ENCODE assay signal across 23 mouse cellular contexts in genomic region chr3:89883582-89884041, GRCm38 (mm10). TPM values are rescaled to one million over a fixed set of nuclear protein-coding genes. Genes with fewer than 3 reads are reported as not detected.
DNase-seq lines count a peak whose midpoint lies in the region; ATAC-seq and TF ChIP-seq lines count a peak whose summit lies in the region.
"Had no signal": no experiment of that assay in that cellular context is flagged by ENCODE, and none has a peak within 500 bp of the region (broad histone marks: within the 10 kb centered on the region; RNA-seq: fewer than 3 reads in every experiment).

No protein-coding gene starts in this region.

- no peak overlapping the region for H3K4me2 ChIP-seq in heart, postnatal 0 days (ENCODE audit: low read depth, low read length)
- H3K4me2 ChIP-seq in CH12.LX (ENCODE audit: insufficient read depth, low read depth, poor library complexity, severe bottlenecking), result peak overlapping the region; percentile 31
- H3K4me2 ChIP-seq in liver, embryonic 15.5 days, result 0 out of 2 replicates have a peak overlapping the region, but pooled peaks have one; percentile 25
- H3K4me2 ChIP-seq: embryonic facial prominence, embryonic 12.5 days; hindbrain, embryonic 13.5 days; lung, embryonic 15.5 days; neural tube, embryonic 13.5 days had no signal

- no peaks in the 10 kb centered on the region for H3K36me3 ChIP-seq in heart, postnatal 0 days (replicated peaks; ENCODE audit: control insufficient read depth, insufficient read depth, low read length)
- H3K36me3 ChIP-seq in CH12.LX (replicated peaks in 1 of 2; ENCODE audit: control insufficient read depth in 1 of 2, insufficient read depth in 1 of 2, low read length in 1 of 2), result peaks cover 3 to 15% of the 10 kb centered on the region in 2 experiments
- peaks cover 12% of the 10 kb centered on the region for H3K36me3 ChIP-seq in liver, embryonic 15.5 days (replicated peaks)
- H3K36me3 ChIP-seq: embryonic facial prominence, embryonic 12.5 days; hindbrain, embryonic 13.5 days; limb, embryonic 10.5 days; lung, embryonic 15.5 days; midbrain, embryonic 10.5 days; neural tube, embryonic 13.5 days had no signal

- TF ChIP-seq EP300 in heart, postnatal 0 days (IDR thresholded peaks at IDR 0.05; ENCODE audit: low read depth), result no peak
- peak; percentile 52; the same call in 1 of the 2 replicates for TF ChIP-seq EP300 in CH12.LX (IDR thresholded peaks at IDR 0.05; ENCODE audit: low read length)

- H3K79me2 ChIP-seq in CH12.LX (replicated peaks; ENCODE audit: control insufficient read depth, extremely low read depth, insufficient read depth, poor library complexity, severe bottlenecking), result no peaks in the 10 kb centered on the region

- dilution Hi-C loops in CH12.LX (cut with MboI; ENCODE audit: extremely low pct_ligation_motif_present, extremely low pct_unique_long_range_greater_than_20kb, low sequenced_read_pairs), result no loop called here

- in situ Hi-C loops in CH12.LX (cut with MboI; ENCODE audit: low pct_ligation_motif_present, low pct_unique_long_range_greater_than_20kb, low sequenced_read_pairs), result no loop called here

- H3K4me1 ChIP-seq in heart, postnatal 0 days (ENCODE audit: control insufficient read depth, insufficient read depth), result no peaks in the 10 kb centered on the region
- peaks cover 42 to 88% of the 10 kb centered on the region in 2 experiments for H3K4me1 ChIP-seq in CH12.LX (ENCODE audit: control insufficient read depth in 1 of 2, insufficient read depth in 2 of 2)
- peaks cover 64% of the 10 kb centered on the region for H3K4me1 ChIP-seq in liver, embryonic 15.5 days (replicated peaks)
- H3K4me1 ChIP-seq: embryonic facial prominence, embryonic 12.5 days; hindbrain, embryonic 13.5 days; limb, embryonic 10.5 days; neural tube, embryonic 13.5 days had no signal

- WGBS in heart, postnatal 0 days, result 53% methylated on average over 4 of the region's 4 CpGs
- 28% methylated on average over 4 of the region's 4 CpGs for WGBS in liver, embryonic 15.5 days (ENCODE audit: insufficient replicate concordance)

- TF ChIP-seq CTCF in heart, postnatal 0 days (IDR thresholded peaks at IDR 0.05; ENCODE audit: low read depth), result no peak
- TF ChIP-seq CTCF in CH12.LX (conservative IDR thresholded peaks at IDR 0.05 in 1 of 2, IDR thresholded peaks at IDR 0.05 in 1 of 2; ENCODE audit: low read depth in 2 of 2, low read length in 2 of 2), result no peak

- ATAC-seq in heart, postnatal 0 days (ENCODE audit: insufficient read depth, low read depth), result peak; percentile 58
- ATAC-seq in common myeloid progenitor, adult 5-6 weeks (replicated peaks; ENCODE audit: low read depth, poor library complexity, severe bottlenecking), result peak; percentile 55
- peak; percentile 16; the same call in 1 of the 2 replicates for ATAC-seq in liver, embryonic 15.5 days (ENCODE audit: insufficient read depth)
- ATAC-seq: forebrain, embryonic 16.5 days; intestine, postnatal 0 days had no signal

- no peak overlapping the region; the same call in 1 of the 2 replicates for H3K27ac ChIP-seq in heart, postnatal 0 days (ENCODE audit: low read depth)
- H3K27ac ChIP-seq in CH12.LX (ENCODE audit: insufficient read depth, low read depth), result peak overlapping the region; percentile 94
- H3K27ac ChIP-seq in liver, embryonic 15.5 days (replicated peaks), result no peak overlapping the region; the same call in 1 of the 2 replicates
- H3K27ac ChIP-seq: embryonic facial prominence, embryonic 12.5 days; hindbrain, embryonic 13.5 days; limb, embryonic 10.5 days; lung, embryonic 15.5 days; midbrain, embryonic 10.5 days; neural tube, embryonic 13.5 days; stomach, postnatal 0 days had no signal

- H3K9me3 ChIP-seq in heart, postnatal 0 days (replicated peaks; ENCODE audit: control insufficient read depth, low read length), result no peaks in the 10 kb centered on the region
- no peaks in the 10 kb centered on the region for H3K9me3 ChIP-seq in CH12.LX (replicated peaks; ENCODE audit: low read length)
- H3K9me3 ChIP-seq in liver, embryonic 15.5 days (replicated peaks), result no peaks in the 10 kb centered on the region
- H3K9me3 ChIP-seq: embryonic facial prominence, embryonic 12.5 days; hindbrain, embryonic 13.5 days; limb, embryonic 10.5 days; lung, embryonic 15.5 days; midbrain, embryonic 10.5 days; neural tube, embryonic 13.5 days had no signal

- no peak for DNase-seq in heart, postnatal 0 days (ENCODE audit: low spot score)
- DNase-seq in heart, adult 18-20 months, result no peak
- peak; percentile 76 for DNase-seq in CH12.LX (ENCODE audit: extremely low read depth)
- DNase-seq in testis, postnatal 10 days (ENCODE audit: low spot score), result no peak
- no peak for DNase-seq in frontal cortex, postnatal 10 days (ENCODE audit: low spot score in 2 of 2)
- DNase-seq in frontal cortex, postnatal 36 days (ENCODE audit: low spot score in 2 of 2), result no peak
- DNase-seq: adrenal gland, adult 8-10 months; cerebellum, adult 2 months; gastrocnemius, postnatal 14 days; layer of hippocampus, postnatal 36 days; right cerebral cortex, postnatal 25 days; thymus, postnatal 4 days had no signal

- H3K9ac ChIP-seq in heart, postnatal 0 days (replicated peaks; ENCODE audit: low read depth, low read length), result no peak overlapping the region
- H3K9ac ChIP-seq in CH12.LX (ENCODE audit: insufficient read depth, low read depth), result no peak overlapping the region
- no peak overlapping the region for H3K9ac ChIP-seq in liver, embryonic 15.5 days
- H3K9ac ChIP-seq: embryonic facial prominence, embryonic 12.5 days; hindbrain, embryonic 13.5 days; lung, embryonic 15.5 days; neural tube, embryonic 13.5 days had no signal

- TF ChIP-seq RAD21 in CH12.LX (IDR thresholded peaks at IDR 0.05; ENCODE audit: low read depth, low read length), result no peak; the same call in 1 of the 2 replicates

- no peak overlapping the region for H3K4me3 ChIP-seq in heart, postnatal 0 days (ENCODE audit: low read depth, low read length)
- H3K4me3 ChIP-seq in CH12.LX (replicated peaks in 1 of 3; ENCODE audit: low read depth in 2 of 3, low read length in 2 of 3, poor library complexity in 1 of 3), result no peak overlapping the region
- H3K4me3 ChIP-seq in liver, embryonic 15.5 days (replicated peaks), result no peak overlapping the region
- H3K4me3 ChIP-seq: embryonic facial prominence, embryonic 12.5 days; hindbrain, embryonic 13.5 days; limb, embryonic 10.5 days; lung, embryonic 15.5 days; midbrain, embryonic 10.5 days; neural tube, embryonic 13.5 days had no signal

- H3K27me3 ChIP-seq in heart, postnatal 0 days (ENCODE audit: control insufficient read depth, insufficient read depth, low read length), result no peaks in the 10 kb centered on the region
- H3K27me3 ChIP-seq in CH12.LX (replicated peaks), result no peaks in the 10 kb centered on the region
- no peaks in the 10 kb centered on the region for H3K27me3 ChIP-seq in liver, embryonic 15.5 days
- H3K27me3 ChIP-seq: hindbrain, embryonic 13.5 days; lung, embryonic 15.5 days; neural tube, embryonic 13.5 days had no signal

- TF ChIP-seq POLR2A in CH12.LX (IDR thresholded peaks at IDR 0.05; ENCODE audit: low read depth, low read length), result no peak

TF ChIP-seq in CH12.LX, 34 proteins besides CTCF, POLR2A, EP300 and RAD21 (continues in another document):
- TF ChIP-seq POLR2AphosphoS2 (IDR thresholded peaks at IDR 0.05; ENCODE audit: low read depth, low read length) (peak; percentile 45; the same call in 1 of the 2 replicates), ZNF384 (IDR thresholded peaks at IDR 0.05; ENCODE audit: low read depth, low read length) (peak; percentile 42), RCOR1 (conservative IDR thresholded peaks at IDR 0.05; ENCODE audit: low read depth, low read length) (0 out of 2 replicates have a peak, but pooled peaks have one; percentile 20), CHD2 (IDR thresholded peaks at IDR 0.05; ENCODE audit: low read length) (no peak), SMC3 (IDR thresholded peaks at IDR 0.05; ENCODE audit: low read depth, low read length) (no peak), MEF2A (IDR thresholded peaks at IDR 0.05; ENCODE audit: borderline replicate concordance, low read depth, low read length) (0 out of 2 replicates have a peak, but pooled peaks have one; percentile 46), JUND (conservative IDR thresholded peaks at IDR 0.05; ENCODE audit: low read depth, low read length) (0 out of 2 replicates have a peak, but pooled peaks have one; percentile 20), TCF12 (IDR thresholded peaks at IDR 0.05; ENCODE audit: low read depth, low read length) (peak; percentile 73), IRF4 (IDR thresholded peaks at IDR 0.05; ENCODE audit: low read depth, low read length) (peak; percentile 73), MYC (IDR thresholded peaks at IDR 0.05; ENCODE audit: low read depth, low read length) (peak; percentile 86), USF1 (IDR thresholded peaks at IDR 0.05; ENCODE audit: low read depth, low read length) (no peak), ZKSCAN1 (IDR thresholded peaks at IDR 0.05; ENCODE audit: borderline replicate concordance, low read depth, low read length) (peak; percentile 14; the same call in 1 of the 2 replicates), SIN3A (IDR thresholded peaks at IDR 0.05; ENCODE audit: low read length) (peak; percentile 61; the same call in 1 of the 2 replicates), ZC3H11A (IDR thresholded peaks at IDR 0.05; ENCODE audit: low read depth, low read length) (no peak), GABPA (IDR thresholded peaks at IDR 0.05; ENCODE audit: insufficient replicate concordance, low read depth, low read length) (no peak), UBTF (IDR thresholded peaks at IDR 0.05; ENCODE audit: low read depth, low read length) (no peak), ETS1 (conservative IDR thresholded peaks at IDR 0.05; ENCODE audit: low read depth, low read length) (peak; percentile 84)

RNA-seq across cellular contexts. Expression of gene Il6ra, which starts 29.4 kb away (rescaled TPM):
- 2.0 and 3.1 TPM in 2 replicates for total RNA-seq in heart, postnatal 0 days (2014; rRNA removed; ENCODE audit: low replicate concordance)
- 0.92 and 1.1 TPM in 2 replicates for polyA plus RNA-seq in heart, postnatal 0 days (2015; fragmentation: Nextera tagmentation; extraction: Ambion mirVana)
- 1 to 10 TPM; 4.2 to 5.6 TPM for total RNA-seq in heart, adult 18-20 months (2021)
- total RNA-seq in CH12.LX (2012; rRNA removed) (1.4 and 2.2 TPM in 2 replicates), CH12.LX (2014; rRNA removed) (1.4 and 1.6 TPM in 2 replicates)
- 4.4 and 4.8 TPM in 2 replicates for polyA plus RNA-seq in CH12.LX (2012; ENCODE audit: insufficient read length, low read depth)
- 10.4 and 11.6 TPM in 2 replicates for total RNA-seq in common myeloid progenitor, adult 5-6 weeks (2017)
- polyA plus RNA-seq in liver, embryonic 15.5 days (2015; fragmentation: Nextera tagmentation; extraction: Ambion mirVana), result 5.3 and 6.3 TPM in 2 replicates

RNA-seq across cellular contexts. Expression of gene She, which starts 52.4 kb away (rescaled TPM):
- 11.9 and 14.1 TPM in 2 replicates for total RNA-seq in heart, postnatal 0 days (2014; rRNA removed; ENCODE audit: low replicate concordance)
- polyA plus RNA-seq in heart, postnatal 0 days (2015; fragmentation: Nextera tagmentation; extraction: Ambion mirVana), result 4.0 and 4.6 TPM in 2 replicates
- total RNA-seq in heart, adult 18-20 months (2021), result 10 to 100 TPM; 10.0 to 10.5 TPM
- not detected in 2 replicates for total RNA-seq in CH12.LX (2012; rRNA removed)
- not detected in 2 replicates for total RNA-seq in CH12.LX (2014; rRNA removed)
- polyA plus RNA-seq in CH12.LX (2012; ENCODE audit: insufficient read length, low read depth), result not detected in 2 replicates
- 0.05 TPM in 1 of 2 replicates, not detected in the other for total RNA-seq in common myeloid progenitor, adult 5-6 weeks (2017)
- polyA plus RNA-seq in liver, embryonic 15.5 days (2015; fragmentation: Nextera tagmentation; extraction: Ambion mirVana), result 0.93 and 1.2 TPM in 2 replicates

Comparison
In these comparisons a context has a peak if more than half of its experiments do, and no peak if none do; other contexts are left out.
1. RNA of gene She, which starts 52.4 kb away (total RNA-seq): 11.9 to 14.1 TPM in heart, postnatal 0 days and 10.0 to 10.5 TPM in heart, adult 18-20 months; 0.05 TPM in common myeloid progenitor, adult 5-6 weeks and not detected in CH12.LX; every median in the first group is over 10 times any median in the second.
2. Peak in every context shown above with its lines, with median percentiles within 50 percentile points of each other: ATAC-seq.